Comparison of ENCODE assay signal across 15 mouse cellular contexts in genomic region chr6:46166837-46167236, GRCm38 (mm10).
DNase-seq lines count a peak whose midpoint lies in the region; ATAC-seq and TF ChIP-seq lines count a peak whose summit lies in the region.
"Had no signal": no experiment of that assay in that cellular context is flagged by ENCODE, and none has a peak within 500 bp of the region (broad histone marks: within the 10 kb centered on the region; RNA-seq: fewer than 3 reads in every experiment).

No protein-coding gene starts in this region.

- H3K4me1 ChIP-seq in forebrain, embryonic 14.5 days (ENCODE audit: control insufficient read depth, insufficient read depth, low read length): no peaks in the 10 kb centered on the region
- H3K4me1 ChIP-seq in forebrain, embryonic 11.5 days (replicated peaks; ENCODE audit: control insufficient read depth, insufficient read depth, low read length): no peaks in the 10 kb centered on the region
- no peaks in the 10 kb centered on the region for H3K4me1 ChIP-seq in forebrain, postnatal 0 days (ENCODE audit: insufficient read depth)
- no peaks in the 10 kb centered on the region for H3K4me1 ChIP-seq in midbrain, postnatal 0 days (ENCODE audit: insufficient read depth, low read length)
- H3K4me1 ChIP-seq: embryonic facial prominence, embryonic 10.5 days; embryonic facial prominence, embryonic 12.5 days had no signal

- H3K9ac ChIP-seq in forebrain, embryonic 14.5 days (ENCODE audit: low read length): no peak overlapping the region
- no peak overlapping the region for H3K9ac ChIP-seq in forebrain, embryonic 11.5 days (ENCODE audit: low read length)
- no peak overlapping the region for H3K9ac ChIP-seq in forebrain, postnatal 0 days
- no peak overlapping the region for H3K9ac ChIP-seq in midbrain, postnatal 0 days (replicated peaks; ENCODE audit: low read length, poor library complexity, severe bottlenecking)
- H3K9ac ChIP-seq: embryonic facial prominence, embryonic 12.5 days had no signal

- no peak for TF ChIP-seq POLR2A in brain, embryonic 14.5 days (IDR thresholded peaks at IDR 0.05; ENCODE audit: borderline replicate concordance, extremely low read depth, insufficient read depth, insufficient read length, poor library complexity, severe bottlenecking)

- no peaks in the 10 kb centered on the region for H3K36me3 ChIP-seq in forebrain, embryonic 14.5 days (ENCODE audit: control insufficient read depth, insufficient read depth, low read length)
- H3K36me3 ChIP-seq in forebrain, embryonic 11.5 days (ENCODE audit: control insufficient read depth, insufficient read depth, low read length): no peaks in the 10 kb centered on the region
- H3K36me3 ChIP-seq in forebrain, postnatal 0 days (ENCODE audit: insufficient read depth): no peaks in the 10 kb centered on the region
- H3K36me3 ChIP-seq in midbrain, postnatal 0 days (ENCODE audit: insufficient read depth, low read length): no peaks in the 10 kb centered on the region
- H3K36me3 ChIP-seq: embryonic facial prominence, embryonic 10.5 days; embryonic facial prominence, embryonic 12.5 days had no signal

- H3K9me3 ChIP-seq in forebrain, embryonic 14.5 days (replicated peaks; ENCODE audit: control insufficient read depth, low read length): no peaks in the 10 kb centered on the region
- no peaks in the 10 kb centered on the region for H3K9me3 ChIP-seq in forebrain, embryonic 11.5 days (ENCODE audit: control insufficient read depth, low read length)
- H3K9me3 ChIP-seq in forebrain, postnatal 0 days (ENCODE audit: low read length): no peaks in the 10 kb centered on the region
- no peaks in the 10 kb centered on the region for H3K9me3 ChIP-seq in midbrain, postnatal 0 days (ENCODE audit: low read length)
- H3K9me3 ChIP-seq: embryonic facial prominence, embryonic 10.5 days; embryonic facial prominence, embryonic 12.5 days had no signal

- no peak overlapping the region for H3K27ac ChIP-seq in forebrain, embryonic 14.5 days (ENCODE audit: low read depth, low read length)
- H3K27ac ChIP-seq in forebrain, embryonic 11.5 days (ENCODE audit: low read depth, low read length): no peak overlapping the region
- H3K27ac ChIP-seq in forebrain, postnatal 0 days (ENCODE audit: low read depth, low read length): no peak overlapping the region
- H3K27ac ChIP-seq in midbrain, postnatal 0 days (ENCODE audit: low read depth, low read length): no peak overlapping the region
- H3K27ac ChIP-seq: embryonic facial prominence, embryonic 10.5 days; embryonic facial prominence, embryonic 12.5 days had no signal

- WGBS in forebrain, embryonic 14.5 days: 62% methylated on average over 1 of the region's 1 CpGs
- WGBS in forebrain, embryonic 11.5 days: 68% methylated on average over 1 of the region's 1 CpGs
- WGBS in forebrain, postnatal 0 days: 65% methylated on average over 1 of the region's 1 CpGs
- 76% methylated on average over 1 of the region's 1 CpGs for WGBS in midbrain, postnatal 0 days

- no peak overlapping the region for H3K4me2 ChIP-seq in forebrain, embryonic 14.5 days (ENCODE audit: low read length)
- H3K4me2 ChIP-seq in forebrain, embryonic 11.5 days (ENCODE audit: low read depth, low read length, severe bottlenecking): no peak overlapping the region
- no peak overlapping the region for H3K4me2 ChIP-seq in forebrain, postnatal 0 days (ENCODE audit: low read depth)
- H3K4me2 ChIP-seq in midbrain, postnatal 0 days (ENCODE audit: low read depth, low read length, poor library complexity, severe bottlenecking): no peak overlapping the region
- H3K4me2 ChIP-seq: embryonic facial prominence, embryonic 12.5 days had no signal

- peak; percentile 44 for DNase-seq in forebrain, embryonic 14.5 days (ENCODE audit: low spot score)
- no peak for DNase-seq in forebrain, embryonic 11.5 days (ENCODE audit: low spot score)
- peak; percentile 40 for DNase-seq in brain, adult 2 months (ENCODE audit: low read depth, low spot score)
- peak; percentile 60 for DNase-seq in brain, embryonic 14.5 days (ENCODE audit: low read depth)
- DNase-seq in forebrain, postnatal 0 days: no peak
- DNase-seq in layer of hippocampus, adult 11-12 months (ENCODE audit: low spot score): no peak
- DNase-seq in midbrain, postnatal 0 days (ENCODE audit: low spot score): no peak
- DNase-seq: adrenal gland, adult 2 months; adrenal gland, postnatal 10 days; adrenal gland, postnatal 25 days; cerebellum, adult 11-12 months; cerebellum, adult 9-10 months; cerebellum, postnatal 10 days had no signal

- H3K4me3 ChIP-seq in forebrain, embryonic 14.5 days (ENCODE audit: low read depth, low read length): no peak overlapping the region
- H3K4me3 ChIP-seq in forebrain, embryonic 11.5 days (ENCODE audit: low read depth, low read length): no peak overlapping the region
- H3K4me3 ChIP-seq in forebrain, postnatal 0 days (ENCODE audit: low read depth, low read length): no peak overlapping the region
- H3K4me3 ChIP-seq in midbrain, postnatal 0 days (ENCODE audit: low read depth, low read length): no peak overlapping the region
- H3K4me3 ChIP-seq: embryonic facial prominence, embryonic 10.5 days; embryonic facial prominence, embryonic 12.5 days had no signal

- no peaks in the 10 kb centered on the region for H3K27me3 ChIP-seq in forebrain, embryonic 14.5 days (replicated peaks; ENCODE audit: control insufficient read depth, insufficient read depth, low read length)
- no peaks in the 10 kb centered on the region for H3K27me3 ChIP-seq in forebrain, embryonic 11.5 days (ENCODE audit: control insufficient read depth, insufficient read depth, low read length)
- H3K27me3 ChIP-seq in forebrain, postnatal 0 days (ENCODE audit: insufficient read depth, low read length): no peaks in the 10 kb centered on the region
- H3K27me3 ChIP-seq in midbrain, postnatal 0 days (ENCODE audit: insufficient read depth, low read length): no peaks in the 10 kb centered on the region
- H3K27me3 ChIP-seq: embryonic facial prominence, embryonic 12.5 days had no signal

- no peak for TF ChIP-seq CTCF in brain, embryonic 14.5 days (IDR thresholded peaks at IDR 0.05; ENCODE audit: borderline replicate concordance, extremely low read depth, insufficient read depth, insufficient read length)
- TF ChIP-seq CTCF in forebrain, postnatal 0 days (IDR thresholded peaks at IDR 0.05; ENCODE audit: low read depth): no peak
- no peak for TF ChIP-seq CTCF in midbrain, postnatal 0 days (IDR thresholded peaks at IDR 0.05)

- ATAC-seq in forebrain, embryonic 14.5 days: peak; percentile 52; the same call in 1 of the 2 replicates
- no peak for ATAC-seq in forebrain, embryonic 11.5 days (replicated peaks; ENCODE audit: low FRiP score)
- ATAC-seq in forebrain, postnatal 0 days: peak; percentile 48; the same call in 1 of the 2 replicates
- no peak for ATAC-seq in midbrain, postnatal 0 days (ENCODE audit: low FRiP score)

Comparison
In these comparisons a context has a peak if more than half of its experiments do, and no peak if none do; other contexts are left out.
1. ATAC-seq: peak in forebrain, embryonic 14.5 days (single experiment) and forebrain, postnatal 0 days (single experiment); none in forebrain, embryonic 11.5 days (single experiment) and midbrain, postnatal 0 days (single experiment).
2. DNase-seq: peak in forebrain, embryonic 14.5 days (single experiment), brain, adult 2 months (single experiment) and brain, embryonic 14.5 days (single experiment); none in forebrain, embryonic 11.5 days (single experiment), forebrain, postnatal 0 days (single experiment), layer of hippocampus, adult 11-12 months (single experiment) and midbrain, postnatal 0 days (single experiment).